Mouse (Mus musculus): ENCODE results near the gene Anks3.

The Anks3 gene

GRCm38 (mm10) chr16:4940311-4940850 is 23.6 kb downstream of the Anks3 start:
- peak overlapping the region; percentile 99 for H3K4me3 ChIP-seq (replicated peaks; ENCODE audit: low read length)
- H3K9me3 ChIP-seq (ENCODE audit: low read length), result no peaks in the 10 kb centered on the region
- TF ChIP-seq NANOG (IDR thresholded peaks at IDR 0.05; ENCODE audit: borderline replicate concordance, low read length) (no peak), POU5F1 (IDR thresholded peaks at IDR 0.05; ENCODE audit: borderline replicate concordance, low read length) (no peak), CTCF (conservative IDR thresholded peaks at IDR 0.05; ENCODE audit: low read length) (no peak)
- H3K4me1 ChIP-seq (replicated peaks; ENCODE audit: low read depth, low read length), result peaks cover 34% of the 10 kb centered on the region
- peaks cover 82% of the 10 kb centered on the region for H3K36me3 ChIP-seq (ENCODE audit: insufficient read depth, low read length)
- no peaks in the 10 kb centered on the region for H3K27me3 ChIP-seq (ENCODE audit: insufficient read depth, low read length)

DNA sequence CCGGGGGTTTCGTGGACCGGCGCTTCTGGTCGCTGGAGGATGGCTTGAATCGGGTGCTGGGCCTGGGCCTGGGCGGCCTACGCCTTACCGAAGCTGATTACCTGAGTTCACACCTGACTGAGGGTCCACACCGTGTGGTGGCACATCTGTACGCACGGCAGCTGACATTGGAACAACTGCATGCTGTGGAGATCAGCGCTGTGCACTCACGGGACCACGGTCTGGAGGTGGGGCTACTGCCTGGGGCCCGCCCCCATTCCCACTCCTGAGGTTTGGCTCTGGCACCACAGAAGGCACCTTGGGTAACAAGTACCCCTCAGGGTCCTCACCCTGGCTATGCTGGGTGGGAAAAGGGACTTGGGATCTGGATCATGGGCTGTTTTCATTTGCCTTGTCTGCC is 24.6 kb downstream of the Anks3 start:
- no peak for TF ChIP-seq CTCF (conservative IDR thresholded peaks at IDR 0.05; ENCODE audit: low read length)
- Histone ChIP-seq H3K4me1 (replicated peaks; ENCODE audit: low read depth, low read length) (peaks cover 29% of the 10 kb centered on the region), H3K36me3 (ENCODE audit: insufficient read depth, low read length) (peaks cover 82% of the 10 kb centered on the region), H3K27me3 (ENCODE audit: insufficient read depth, low read length) (no peaks in the 10 kb centered on the region), H3K4me3 (replicated peaks; ENCODE audit: low read length) (peak overlapping the region; percentile 99), H3K9me3 (ENCODE audit: low read length) (no peaks in the 10 kb centered on the region)

DNA sequence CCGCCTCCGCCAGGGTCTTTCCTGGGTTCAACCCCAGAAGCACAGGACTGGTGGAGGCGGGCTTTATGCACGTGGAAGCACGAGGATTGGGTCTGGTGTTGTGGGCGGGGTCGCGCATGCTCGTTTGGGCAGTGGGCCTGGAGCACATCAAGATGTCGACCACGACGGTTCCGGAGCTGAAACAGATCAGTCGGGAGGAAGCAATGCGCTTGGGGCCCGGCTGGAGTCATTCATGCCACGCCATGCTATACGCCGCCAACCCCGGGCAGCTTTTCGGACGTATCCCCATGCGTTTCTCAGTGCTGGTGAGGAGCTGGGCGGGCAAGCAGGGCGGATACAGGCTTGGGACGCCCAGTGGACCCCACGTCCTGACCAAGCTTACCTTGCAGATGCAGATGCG is 25.0 kb downstream of the Anks3 start:
- H3K4me1 ChIP-seq (replicated peaks; ENCODE audit: low read depth, low read length), result peaks cover 29% of the 10 kb centered on the region
- H3K9me3 ChIP-seq (ENCODE audit: low read length), result no peaks in the 10 kb centered on the region
- TF ChIP-seq POU5F1 (IDR thresholded peaks at IDR 0.05; ENCODE audit: borderline replicate concordance, low read length), result no peak
- TF ChIP-seq CTCF (conservative IDR thresholded peaks at IDR 0.05; ENCODE audit: low read length), result no peak
- no peak for TF ChIP-seq NANOG (IDR thresholded peaks at IDR 0.05; ENCODE audit: borderline replicate concordance, low read length)
- no peaks in the 10 kb centered on the region for H3K27me3 ChIP-seq (ENCODE audit: insufficient read depth, low read length)
- peak overlapping the region; percentile 99 for H3K4me3 ChIP-seq (replicated peaks; ENCODE audit: low read length)
- peaks cover 82% of the 10 kb centered on the region for H3K36me3 ChIP-seq (ENCODE audit: insufficient read depth, low read length)

- TF ChIP-seq POU5F1 (IDR thresholded peaks at IDR 0.05; ENCODE audit: borderline replicate concordance, low read length) (no peak), CTCF (conservative IDR thresholded peaks at IDR 0.05; ENCODE audit: low read length) (no peak), NANOG (IDR thresholded peaks at IDR 0.05; ENCODE audit: borderline replicate concordance, low read length) (no peak)
- Histone ChIP-seq H3K27me3 (ENCODE audit: insufficient read depth, low read length) (no peaks in the 10 kb centered on the region), H3K4me1 (replicated peaks; ENCODE audit: low read depth, low read length) (peaks cover 29% of the 10 kb centered on the region), H3K36me3 (ENCODE audit: insufficient read depth, low read length) (peaks cover 82% of the 10 kb centered on the region), H3K9me3 (ENCODE audit: low read length) (no peaks in the 10 kb centered on the region), H3K4me3 (replicated peaks; ENCODE audit: low read length) (peak within 1 kb of the TSS; percentile 99)
Observed at GRCm38 (mm10) chr16:4938461-4938860, 25.5 kb downstream of the Anks3 start, which contains the start of gene Nudt16l1. Gene Nudt16l1, plus strand, starts transcription at chr16:4938761.

DNA sequence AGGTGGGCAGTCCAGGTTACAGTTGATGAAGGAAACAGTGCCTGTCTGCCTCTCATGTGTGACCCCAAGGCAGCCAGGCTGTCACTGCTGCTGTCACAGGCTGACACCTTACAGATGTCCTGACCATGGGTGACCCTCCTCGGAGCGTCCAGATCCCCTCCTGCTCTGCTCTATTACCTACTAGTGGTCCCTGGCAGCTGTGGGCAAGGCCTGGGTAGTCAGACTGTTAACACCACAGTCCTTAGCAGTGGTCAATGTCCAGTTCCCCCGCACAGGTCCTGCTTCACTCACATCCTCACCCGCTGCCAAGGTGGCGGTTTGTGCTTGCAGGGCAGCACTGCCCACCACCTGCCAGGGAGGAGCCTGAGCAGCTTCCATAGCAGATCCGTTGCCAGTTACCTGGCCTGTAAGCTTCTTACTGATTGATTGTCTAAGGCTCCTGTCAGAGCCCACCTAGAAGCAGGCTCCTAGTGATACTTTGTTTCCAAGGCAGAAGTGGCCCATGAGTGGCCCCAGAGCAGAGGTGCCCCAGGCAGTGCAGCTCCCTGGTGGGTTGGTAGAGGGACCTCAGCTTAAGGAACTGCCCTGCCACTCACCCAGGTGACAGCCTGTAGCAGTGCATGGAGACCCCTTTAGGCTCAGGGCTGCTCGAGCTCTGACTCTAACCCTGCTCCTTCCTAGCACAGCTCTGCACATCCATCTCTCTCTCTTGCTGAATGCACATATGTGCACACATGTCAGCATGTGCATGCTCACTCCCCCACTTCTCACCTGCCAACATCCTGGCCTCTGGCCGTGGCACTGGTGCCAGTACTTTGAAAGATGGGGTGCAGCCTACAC is 26.4 kb downstream of the Anks3 start:
- Histone ChIP-seq H3K4me3 (replicated peaks; ENCODE audit: low read length) (no peak overlapping the region), H3K27me3 (ENCODE audit: insufficient read depth, low read length) (no peaks in the 10 kb centered on the region), H3K4me1 (replicated peaks; ENCODE audit: low read depth, low read length) (peaks cover 29% of the 10 kb centered on the region), H3K36me3 (ENCODE audit: insufficient read depth, low read length) (peaks cover 82% of the 10 kb centered on the region), H3K9me3 (ENCODE audit: low read length) (no peaks in the 10 kb centered on the region)
- no peak for TF ChIP-seq NANOG (IDR thresholded peaks at IDR 0.05; ENCODE audit: borderline replicate concordance, low read length)
- no peak for TF ChIP-seq POU5F1 (IDR thresholded peaks at IDR 0.05; ENCODE audit: borderline replicate concordance, low read length)
- no peak for TF ChIP-seq CTCF (conservative IDR thresholded peaks at IDR 0.05; ENCODE audit: low read length)

DNA sequence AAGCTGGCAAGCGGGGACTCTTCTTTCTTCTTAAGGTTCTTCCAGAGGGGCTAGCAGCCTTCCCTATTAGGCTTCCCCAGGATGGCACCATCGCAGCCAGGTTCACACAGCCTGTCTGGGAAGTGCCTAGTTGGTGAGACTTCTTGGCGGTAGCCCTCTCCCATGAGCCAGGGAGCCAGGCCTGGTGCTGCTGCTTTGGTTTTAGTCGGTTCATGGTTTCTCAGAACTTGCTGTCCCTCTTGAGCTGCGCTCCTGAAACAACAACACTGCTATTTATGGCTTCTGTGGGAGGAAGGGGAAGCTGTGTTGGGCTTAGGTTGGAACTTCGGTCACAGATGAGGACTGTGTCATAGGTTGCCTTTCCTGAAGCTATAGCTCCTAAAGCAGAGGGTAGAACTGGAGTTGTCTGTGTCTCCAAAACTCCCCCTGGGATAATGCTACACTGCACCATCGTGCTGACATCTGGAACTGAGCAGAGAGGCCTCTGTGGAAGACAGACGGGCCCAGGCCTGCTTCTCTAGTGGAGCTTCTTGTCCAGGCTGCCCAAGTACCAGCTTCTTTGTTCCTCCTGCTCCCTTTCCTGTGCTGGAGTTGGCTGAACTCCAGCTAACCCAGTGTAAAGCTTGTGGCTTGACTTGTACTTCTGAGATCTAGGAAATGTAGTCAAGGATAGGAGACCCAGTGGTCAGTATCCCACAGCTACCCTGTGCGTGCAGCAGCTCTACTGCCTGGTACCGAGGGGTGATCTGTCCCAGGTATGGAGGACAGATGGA is 27.9 kb downstream of the Anks3 start:
- Histone ChIP-seq H3K36me3 (ENCODE audit: insufficient read depth, low read length) (peaks cover 82% of the 10 kb centered on the region), H3K4me3 (replicated peaks; ENCODE audit: low read length) (no peak overlapping the region), H3K27me3 (ENCODE audit: insufficient read depth, low read length) (no peaks in the 10 kb centered on the region), H3K9me3 (ENCODE audit: low read length) (no peaks in the 10 kb centered on the region), H3K4me1 (replicated peaks; ENCODE audit: low read depth, low read length) (peaks cover 24% of the 10 kb centered on the region)
- TF ChIP-seq POU5F1 (IDR thresholded peaks at IDR 0.05; ENCODE audit: borderline replicate concordance, low read length) (no peak), CTCF (conservative IDR thresholded peaks at IDR 0.05; ENCODE audit: low read length) (no peak), NANOG (IDR thresholded peaks at IDR 0.05; ENCODE audit: borderline replicate concordance, low read length) (no peak)

DNA sequence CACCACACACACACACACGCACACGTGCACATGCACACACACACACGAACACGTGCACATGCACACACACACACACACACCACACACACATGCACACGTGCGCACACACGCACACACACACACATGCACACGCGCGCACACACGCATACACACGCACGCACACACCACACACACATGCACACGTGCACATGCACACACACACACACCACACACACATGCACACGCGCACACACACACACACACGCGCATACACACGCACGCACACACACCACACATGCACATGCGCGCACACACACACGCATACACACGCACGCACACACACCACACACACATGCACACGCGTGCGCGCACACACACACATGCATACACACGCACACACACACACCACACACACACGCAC is 28.6 kb downstream of the Anks3 start:
- no peaks in the 10 kb centered on the region for H3K27me3 ChIP-seq (ENCODE audit: insufficient read depth, low read length)
- H3K4me3 ChIP-seq (replicated peaks; ENCODE audit: low read length), result no peak overlapping the region
- peaks cover 17% of the 10 kb centered on the region for H3K4me1 ChIP-seq (replicated peaks; ENCODE audit: low read depth, low read length)
- no peak for TF ChIP-seq CTCF (conservative IDR thresholded peaks at IDR 0.05; ENCODE audit: low read length)
- no peaks in the 10 kb centered on the region for H3K9me3 ChIP-seq (ENCODE audit: low read length)
- peaks cover 82% of the 10 kb centered on the region for H3K36me3 ChIP-seq (ENCODE audit: insufficient read depth, low read length)

DNA sequence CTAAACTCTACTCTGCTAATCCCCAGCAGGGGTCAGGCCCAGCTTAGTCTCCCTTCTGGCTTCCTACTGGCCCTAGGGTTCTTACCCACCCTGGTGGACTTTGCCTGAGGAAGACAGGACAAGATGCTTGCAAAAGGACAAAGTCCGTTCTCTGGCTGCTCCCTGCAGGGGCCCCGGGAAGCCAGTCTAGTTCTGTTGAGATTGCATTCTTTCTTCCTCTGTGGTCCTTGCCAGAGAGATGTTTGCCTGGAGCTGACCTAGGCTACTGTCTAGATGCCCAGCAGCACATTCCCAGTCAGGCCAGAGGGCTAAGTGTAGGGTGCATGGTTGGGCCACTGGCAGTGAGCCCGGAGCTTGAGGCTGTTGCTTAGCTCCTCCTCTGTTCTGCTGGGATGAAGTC is 31.6 kb downstream of the Anks3 start:
- Histone ChIP-seq H3K36me3 (ENCODE audit: insufficient read depth, low read length) (peaks cover 89% of the 10 kb centered on the region), H3K27me3 (ENCODE audit: insufficient read depth, low read length) (no peaks in the 10 kb centered on the region), H3K4me3 (replicated peaks; ENCODE audit: low read length) (no peak overlapping the region), H3K4me1 (replicated peaks; ENCODE audit: low read depth, low read length) (no peaks in the 10 kb centered on the region; the same call in 1 of the 2 replicates), H3K9me3 (ENCODE audit: low read length) (no peaks in the 10 kb centered on the region)
- TF ChIP-seq CTCF (conservative IDR thresholded peaks at IDR 0.05; ENCODE audit: low read length) (no peak), NANOG (IDR thresholded peaks at IDR 0.05; ENCODE audit: borderline replicate concordance, low read length) (no peak), POU5F1 (IDR thresholded peaks at IDR 0.05; ENCODE audit: borderline replicate concordance, low read length) (no peak)
